Mouse (Mus musculus) neural tube, embryonic 15.5 days (tissue): ENCODE results near the gene A830031A19Rik. TPM values are rescaled to one million over a fixed set of nuclear protein-coding genes. Genes with fewer than 3 reads are reported as not detected.
A peak's percentile ranks its signal among the peaks of the same experiment; 100 is the strongest.

Experiments
- ATAC-seq: fragments of 200-750 bp; cut with Nextera tagmentation; 2 replicates; pipeline ENCODE4 v1.8.0; 2017; ENCODE audit warnings: mild to moderate bottlenecking, moderate TSS enrichment, moderate library complexity; ENCODE audit not compliant: low FRiP score
- H3K27ac ChIP-seq: fragments of 300-500 bp; sonication (generic); replicated peaks from 2 replicates; pipeline ENCODE4 v1.5.1; 2015; ENCODE audit warnings: mild to moderate bottlenecking, inconsistent platforms
- H3K27me3 ChIP-seq: fragments of 300-500 bp; sonication (generic); replicated peaks from 2 replicates; pipeline ENCODE4 v1.6.1; 2015; ENCODE audit warnings: inconsistent platforms
- H3K36me3 ChIP-seq: fragments of 300-500 bp; sonication (generic); 2 replicates; pipeline ENCODE4 v1.6.1; 2015; ENCODE audit warnings: inconsistent platforms
- H3K4me1 ChIP-seq: fragments of 300-500 bp; sonication (generic); 2 replicates; pipeline ENCODE4 v1.6.1; 2015; ENCODE audit warnings: inconsistent platforms
- H3K4me2 ChIP-seq: fragments of 300-500 bp; sonication (generic); 2 replicates; pipeline ENCODE4 v1.6.1; 2015; ENCODE audit warnings: inconsistent platforms, mild to moderate bottlenecking, moderate library complexity
- H3K4me3 ChIP-seq: fragments of 300-500 bp; sonication (generic); replicated peaks from 2 replicates; pipeline ENCODE4 v1.5.1; 2015; ENCODE audit warnings: mild to moderate bottlenecking, inconsistent platforms
- H3K9ac ChIP-seq: fragments of 300-500 bp; sonication (generic); replicated peaks from 2 replicates; pipeline ENCODE4 v1.6.1; 2015; ENCODE audit warnings: mild to moderate bottlenecking, inconsistent platforms
- H3K9me3 ChIP-seq: fragments of 300-500 bp; sonication (generic); replicated peaks from 2 replicates; pipeline ENCODE4 v1.6.1; 2016; ENCODE audit warnings: inconsistent platforms
- WGBS: fragments of 180-500 bp; shearing (Covaris S2); methylation state at CpG from one replicate; pipeline ENCODE4 v1.1.7; 2015; ENCODE audit warnings: mixed read lengths; 5-methylcytosine and 5-hydroxymethylcytosine counted together
- polyA plus RNA-seq: library from polyadenylated mRNA; unstranded; fragments of >200 nt; fragmentation: Nextera tagmentation; extraction: Ambion mirVana; gene quantifications from 2 replicates; pipeline ENCODE4 v1.2.1, GENCODE M21; 2015

The A830031A19Rik gene
- polyA plus RNA-seq, 1 experiment from 2014 or later, result not detected

DNA sequence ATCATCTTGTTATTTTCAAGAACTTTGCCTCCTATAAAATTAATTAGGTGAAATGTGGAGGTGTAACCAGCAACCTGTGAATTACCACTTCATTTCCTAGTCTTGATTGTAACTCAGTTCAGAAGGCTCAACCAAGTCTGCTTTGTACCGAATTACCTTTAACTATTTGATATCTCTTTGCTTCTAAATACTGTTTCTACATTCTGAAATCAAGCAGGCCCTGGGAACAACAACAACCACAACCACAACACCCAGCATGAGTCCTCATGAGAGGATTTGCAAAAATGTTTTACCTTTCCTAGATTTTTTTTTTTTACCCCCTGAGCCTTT is 8.2 kb upstream of the A830031A19Rik start:
- no peak for ATAC-seq
- WGBS, result 27% methylated on average over 1 of the region's 1 CpGs
- H3K27ac ChIP-seq, result peak overlapping the region; percentile 84
- no peaks in the 10 kb centered on the region for H3K27me3 ChIP-seq
- peaks cover 46% of the 10 kb centered on the region for H3K4me1 ChIP-seq
- peak overlapping the region; percentile 39 for H3K9ac ChIP-seq
- no peaks in the 10 kb centered on the region for H3K9me3 ChIP-seq
- H3K4me3 ChIP-seq, result peak overlapping the region; percentile 24
- H3K4me2 ChIP-seq, result peak overlapping the region; percentile 97
- peaks cover 6% of the 10 kb centered on the region; the same call in 1 of the 2 replicates for H3K36me3 ChIP-seq

DNA sequence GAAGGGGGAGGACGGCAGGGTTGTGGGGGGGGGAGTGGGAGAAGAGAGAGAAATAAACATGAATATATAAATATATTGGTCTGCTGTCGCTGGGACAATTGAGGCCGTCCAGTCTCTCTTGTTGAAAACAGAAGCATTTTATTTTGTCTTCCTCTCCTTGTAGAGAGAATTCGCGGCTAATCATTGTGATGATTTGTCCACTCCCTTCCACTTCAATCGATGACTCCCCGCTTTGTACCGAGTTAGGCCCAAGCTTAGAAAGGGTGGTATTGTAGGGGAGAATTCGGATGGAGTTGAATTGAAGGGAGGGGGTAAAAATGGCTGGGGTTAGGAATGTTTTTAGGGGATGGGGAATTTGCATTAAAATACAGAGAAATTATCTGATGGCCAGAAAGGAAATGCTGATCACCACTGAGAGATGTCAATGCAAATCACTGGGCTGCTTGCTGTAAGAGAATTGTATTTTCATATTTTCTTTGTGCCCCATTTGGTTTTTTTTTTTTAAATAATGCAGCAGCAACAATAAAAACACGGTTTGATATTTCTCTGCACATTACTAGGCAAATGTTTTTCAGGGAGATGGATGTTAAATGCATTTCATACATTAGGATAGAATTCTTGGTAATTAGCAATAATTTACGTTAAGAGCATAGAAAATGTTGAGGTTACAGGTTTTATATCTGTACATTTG is 7.7 kb upstream of the A830031A19Rik start:
- peak overlapping the region; percentile 97 for H3K4me2 ChIP-seq
- peak overlapping the region; percentile 96 for H3K27ac ChIP-seq
- peak overlapping the region; percentile 87 for H3K9ac ChIP-seq
- H3K36me3 ChIP-seq, result peaks cover 6% of the 10 kb centered on the region; the same call in 1 of the 2 replicates
- peaks cover 44% of the 10 kb centered on the region for H3K4me1 ChIP-seq
- no peaks in the 10 kb centered on the region for H3K9me3 ChIP-seq
- H3K4me3 ChIP-seq, result peak overlapping the region; percentile 70
- ATAC-seq, result no peak
- no peaks in the 10 kb centered on the region for H3K27me3 ChIP-seq
- 10% methylated on average over 11 of the region's 11 CpGs for WGBS

DNA sequence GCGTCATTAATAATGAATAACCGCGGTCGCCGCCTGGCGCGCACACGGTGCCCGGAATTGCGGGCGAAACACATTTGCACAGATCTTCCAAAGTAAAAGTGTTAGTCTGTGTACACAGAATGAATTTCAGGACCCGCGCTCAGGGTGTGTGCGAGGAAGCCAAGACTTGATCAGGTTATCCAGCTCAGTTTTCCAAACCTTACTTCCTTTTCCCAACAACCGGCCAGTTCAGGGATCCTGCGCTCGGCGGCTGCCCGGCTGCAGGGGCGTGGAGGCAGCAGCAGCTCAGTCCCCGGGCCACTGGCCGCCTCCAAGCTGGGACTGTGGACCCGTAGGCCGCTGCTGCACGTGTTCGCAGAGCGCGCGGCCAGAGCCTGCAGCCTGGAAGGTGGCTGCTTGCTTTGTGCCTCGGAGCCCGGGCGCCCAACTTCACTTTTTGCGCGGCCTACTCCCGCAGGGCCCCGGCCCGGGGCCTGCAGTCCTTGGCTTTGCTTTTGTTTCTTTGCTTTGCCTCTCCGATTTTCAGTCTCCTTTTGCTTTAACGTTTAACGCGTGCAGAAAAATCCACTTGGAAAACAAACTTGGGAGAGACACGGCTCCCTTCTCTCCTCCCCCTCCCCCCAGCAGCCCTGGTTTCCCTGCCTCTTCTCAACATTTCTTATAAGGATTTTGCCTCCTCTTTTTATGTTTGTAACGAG is 7.0 kb upstream of the A830031A19Rik start:
- Histone ChIP-seq H3K9me3 (no peaks in the 10 kb centered on the region), H3K27me3 (no peaks in the 10 kb centered on the region), H3K9ac (peak overlapping the region; percentile 87), H3K4me1 (peaks cover 38% of the 10 kb centered on the region), H3K4me2 (peak overlapping the region; percentile 97), H3K27ac (peak overlapping the region; percentile 96), H3K4me3 (peak overlapping the region; percentile 70), H3K36me3 (peaks cover 6% of the 10 kb centered on the region; the same call in 1 of the 2 replicates)
- under 1% methylated on average over 43 of the region's 43 CpGs for WGBS
- ATAC-seq, result no peak

DNA sequence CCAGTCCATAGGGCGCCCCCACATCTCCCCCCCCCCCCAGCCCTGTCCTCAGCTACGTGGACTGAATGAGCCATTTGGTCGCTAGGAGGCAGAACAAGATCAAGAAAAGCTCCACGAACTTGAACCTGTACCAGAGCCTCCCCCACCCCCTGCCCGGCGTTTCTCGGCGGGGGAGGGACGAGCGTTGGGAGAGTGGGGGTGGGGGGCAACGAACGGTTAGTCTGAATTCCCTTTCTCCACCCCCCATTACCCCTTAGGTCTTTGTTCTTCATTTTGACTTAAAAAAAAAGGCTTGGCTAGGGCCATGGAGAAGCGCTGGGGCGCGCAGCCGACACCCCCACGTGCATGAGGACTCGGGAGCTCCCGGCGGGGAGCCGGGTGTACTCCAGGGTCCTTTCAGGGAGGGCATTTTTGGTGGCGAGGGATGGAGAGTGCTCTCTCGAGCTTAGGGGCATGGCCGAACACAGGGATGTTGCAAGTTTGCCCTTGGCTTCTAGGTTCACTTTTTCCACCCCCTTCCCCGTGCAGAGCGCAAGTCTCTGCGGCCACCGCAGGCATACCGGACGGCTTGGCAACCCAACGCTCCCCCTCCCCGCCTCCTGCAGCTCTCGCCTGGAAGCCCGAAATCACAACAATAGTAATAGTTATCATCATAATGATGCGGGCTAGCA is 6.3 kb upstream of the A830031A19Rik start:
- H3K4me3 ChIP-seq, result peak overlapping the region; percentile 70
- peaks cover 6% of the 10 kb centered on the region; the same call in 1 of the 2 replicates for H3K36me3 ChIP-seq
- peaks cover 32% of the 10 kb centered on the region for H3K4me1 ChIP-seq
- H3K9me3 ChIP-seq, result no peaks in the 10 kb centered on the region
- H3K27ac ChIP-seq, result peak overlapping the region; percentile 96
- H3K4me2 ChIP-seq, result peak overlapping the region; percentile 97
- no peaks in the 10 kb centered on the region for H3K27me3 ChIP-seq
- peak overlapping the region; percentile 87 for H3K9ac ChIP-seq
- WGBS, result under 1% methylated on average over 34 of the region's 35 CpGs
- ATAC-seq, result peak; percentile 69

DNA sequence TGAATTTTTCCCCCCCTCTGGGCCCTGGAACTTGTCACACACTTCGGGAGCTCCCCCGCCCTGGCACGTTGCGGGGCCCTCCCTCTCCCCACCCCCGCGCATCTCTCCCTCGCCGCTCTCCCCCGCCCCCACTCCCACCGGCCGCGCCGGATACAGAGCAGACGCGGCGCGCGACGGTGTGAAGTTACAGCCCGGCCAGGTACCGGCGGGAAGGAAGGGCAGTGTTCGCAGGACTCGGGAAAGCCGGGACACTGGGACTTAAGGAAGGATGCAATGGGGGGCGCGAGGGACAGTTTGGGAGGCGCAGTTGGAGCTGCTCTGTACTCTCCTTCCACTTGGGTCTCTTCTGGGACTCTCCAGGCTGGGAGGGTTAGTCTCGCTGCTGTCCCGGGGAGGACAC is 5.7 kb upstream of the A830031A19Rik start:
- Histone ChIP-seq H3K9ac (peak overlapping the region; percentile 87), H3K36me3 (no peaks in the 10 kb centered on the region), H3K27me3 (no peaks in the 10 kb centered on the region), H3K4me3 (peak overlapping the region; percentile 70), H3K4me1 (peaks cover 29% of the 10 kb centered on the region), H3K9me3 (no peaks in the 10 kb centered on the region), H3K4me2 (peak overlapping the region; percentile 97), H3K27ac (peak overlapping the region; percentile 96)
- 1% methylated on average over 30 of the region's 30 CpGs for WGBS
- ATAC-seq, result peak; percentile 56

DNA sequence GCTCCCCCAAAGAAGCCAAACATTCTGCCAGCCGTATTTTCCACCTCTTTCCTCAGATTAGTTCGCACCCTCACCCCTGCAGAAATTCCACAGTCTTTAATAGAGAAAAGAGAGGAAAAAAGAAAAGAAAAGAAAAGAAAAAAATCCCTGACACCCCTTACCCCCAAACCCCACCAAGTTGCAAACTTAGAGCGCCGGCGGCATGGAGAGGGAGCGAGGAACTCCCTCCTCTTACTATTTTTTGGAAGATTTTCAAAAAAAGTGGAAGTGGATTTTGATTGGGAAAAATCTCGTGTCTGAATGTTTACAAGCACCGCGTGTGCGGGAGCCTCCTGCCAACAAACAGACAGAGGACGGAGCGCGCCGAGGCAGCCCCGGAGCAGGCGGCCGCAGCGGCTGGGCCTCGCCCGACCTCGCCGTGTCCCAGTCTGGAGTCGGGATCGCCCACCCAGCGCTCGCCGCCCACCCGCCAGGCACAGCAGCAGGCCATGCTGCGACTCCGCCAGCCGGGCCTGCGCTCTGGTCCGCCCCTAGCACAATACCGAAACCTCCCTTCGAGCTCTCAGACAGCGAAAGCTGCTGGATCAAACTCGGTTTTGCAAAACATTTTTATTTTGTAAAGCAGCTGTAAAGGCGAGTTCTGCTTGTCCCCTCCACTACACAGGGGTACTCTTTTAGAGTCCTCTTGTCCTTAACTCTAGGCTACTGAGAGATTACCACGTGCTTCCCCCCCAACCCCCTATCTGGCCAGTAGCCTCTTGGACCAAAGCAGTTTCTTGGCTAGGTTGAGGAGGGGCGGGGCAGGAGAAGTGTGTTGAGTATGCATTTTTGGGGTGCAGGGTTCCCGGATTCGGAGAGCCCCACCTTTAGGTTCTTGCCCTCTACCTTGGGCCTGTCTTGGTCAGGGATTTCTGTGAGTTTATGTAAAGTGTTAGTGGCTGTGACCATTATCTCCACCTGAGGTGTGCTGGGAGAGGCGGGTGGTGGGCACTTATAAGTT is 4.8 kb upstream of the A830031A19Rik start:
- peak overlapping the region; percentile 96 for H3K27ac ChIP-seq
- under 1% methylated on average over 43 of the region's 43 CpGs for WGBS
- ATAC-seq, result no peak
- no peaks in the 10 kb centered on the region for H3K36me3 ChIP-seq
- H3K9me3 ChIP-seq, result no peaks in the 10 kb centered on the region
- peak overlapping the region; percentile 70 for H3K4me3 ChIP-seq
- peaks cover 27% of the 10 kb centered on the region for H3K4me1 ChIP-seq
- H3K27me3 ChIP-seq, result no peaks in the 10 kb centered on the region
- H3K4me2 ChIP-seq, result peak overlapping the region; percentile 97
- peak overlapping the region; percentile 87 for H3K9ac ChIP-seq

DNA sequence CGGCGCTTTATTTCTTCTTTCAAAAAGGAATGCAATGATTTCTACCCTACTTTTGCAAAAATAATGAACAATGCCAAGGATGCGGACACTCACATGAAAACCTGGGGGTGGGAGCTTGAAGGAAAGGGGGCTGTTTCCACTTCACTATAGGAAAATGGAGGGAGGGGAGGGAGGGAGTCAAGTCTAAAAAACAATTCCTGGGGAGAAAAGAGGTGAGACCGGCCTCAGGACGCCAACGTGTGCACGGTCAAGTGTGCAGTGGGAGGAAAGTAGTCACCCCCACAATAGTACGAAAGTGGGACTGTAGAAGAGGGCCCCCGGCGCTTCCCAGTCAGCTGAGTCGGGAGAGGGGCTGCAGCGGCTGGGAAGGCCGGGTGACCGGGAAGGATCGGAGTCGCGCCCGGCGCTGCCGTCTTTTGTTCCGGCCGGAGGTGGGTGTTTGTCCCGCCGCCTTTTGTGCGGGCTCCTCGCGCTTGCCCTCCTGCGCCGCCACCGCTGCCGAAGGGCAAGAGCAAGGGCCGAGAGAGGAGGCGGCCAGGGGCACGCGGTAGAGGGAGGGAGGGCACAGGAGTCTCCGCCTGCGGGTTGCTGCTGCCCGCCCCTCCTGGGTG is 4.0 kb upstream of the A830031A19Rik start:
- Histone ChIP-seq H3K4me1 (peaks cover 30% of the 10 kb centered on the region), H3K27ac (peak overlapping the region; percentile 96), H3K9me3 (no peaks in the 10 kb centered on the region), H3K4me3 (peak overlapping the region; percentile 70), H3K36me3 (no peaks in the 10 kb centered on the region), H3K27me3 (no peaks in the 10 kb centered on the region), H3K4me2 (peak overlapping the region; percentile 97), H3K9ac (peak overlapping the region; percentile 87)
- under 1% methylated on average over 36 of the region's 38 CpGs for WGBS
- ATAC-seq, result no peak

DNA sequence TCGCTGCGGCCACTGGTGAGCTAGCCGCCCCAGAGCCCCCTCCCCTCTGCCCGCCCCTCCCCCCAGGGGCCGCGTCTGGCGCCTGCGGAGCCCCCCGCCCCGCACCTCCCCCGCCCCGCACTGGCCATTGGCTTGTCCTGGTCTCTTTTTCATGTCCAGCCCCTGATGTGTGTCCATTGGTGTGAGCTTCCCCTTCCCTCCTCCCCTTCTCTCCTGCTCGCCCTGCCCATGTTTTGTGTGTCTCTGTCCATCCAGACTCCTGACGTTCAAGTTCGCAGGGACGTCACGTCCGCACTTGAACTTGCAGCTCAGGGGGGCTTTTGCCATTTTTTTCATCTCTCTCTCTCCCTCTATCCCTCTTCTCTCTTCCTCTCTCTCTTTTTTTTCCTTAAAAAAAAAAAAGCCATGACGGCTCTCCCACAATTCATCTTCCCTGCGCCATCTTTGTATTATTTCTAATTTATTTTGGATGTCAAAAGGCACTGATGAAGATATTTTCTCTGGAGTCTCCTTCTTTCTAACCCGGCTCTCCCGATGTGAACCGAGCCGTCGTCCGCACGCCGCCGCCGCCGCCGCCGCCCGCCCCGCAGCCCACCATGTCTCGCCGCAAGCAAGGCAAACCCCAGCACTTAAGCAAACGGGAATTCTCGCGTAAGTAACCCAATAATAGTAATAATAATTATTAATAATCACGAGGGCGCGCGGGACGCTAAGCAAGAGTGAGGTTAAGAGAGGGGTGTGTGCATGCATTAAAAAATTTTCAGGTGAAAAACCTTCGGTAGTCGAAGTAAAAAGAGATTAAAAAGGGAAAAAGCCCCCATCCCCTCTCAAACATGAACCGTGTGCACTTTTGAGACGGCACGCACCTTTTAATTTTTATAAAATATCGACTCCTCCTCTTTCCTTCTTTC is 3.2 kb upstream of the A830031A19Rik start, which contains the start of gene Bcl11a:
Gene Bcl11a (plus strand): TSS at position 262 of the 911 bp plus-strand sequence.
- Histone ChIP-seq H3K27me3 (no peaks in the 10 kb centered on the region), H3K9ac (peak within 1 kb of the TSS; percentile 87), H3K4me3 (peak within 1 kb of the TSS; percentile 70), H3K9me3 (no peaks in the 10 kb centered on the region), H3K4me2 (peak within 1 kb of the TSS; percentile 97), H3K36me3 (no peaks in the 10 kb centered on the region), H3K27ac (peak within 1 kb of the TSS; percentile 96), H3K4me1 (peaks cover 33% of the 10 kb centered on the region)
- peak; percentile 39 for ATAC-seq
- WGBS, result under 1% methylated on average over 39 of the region's 51 CpGs

DNA sequence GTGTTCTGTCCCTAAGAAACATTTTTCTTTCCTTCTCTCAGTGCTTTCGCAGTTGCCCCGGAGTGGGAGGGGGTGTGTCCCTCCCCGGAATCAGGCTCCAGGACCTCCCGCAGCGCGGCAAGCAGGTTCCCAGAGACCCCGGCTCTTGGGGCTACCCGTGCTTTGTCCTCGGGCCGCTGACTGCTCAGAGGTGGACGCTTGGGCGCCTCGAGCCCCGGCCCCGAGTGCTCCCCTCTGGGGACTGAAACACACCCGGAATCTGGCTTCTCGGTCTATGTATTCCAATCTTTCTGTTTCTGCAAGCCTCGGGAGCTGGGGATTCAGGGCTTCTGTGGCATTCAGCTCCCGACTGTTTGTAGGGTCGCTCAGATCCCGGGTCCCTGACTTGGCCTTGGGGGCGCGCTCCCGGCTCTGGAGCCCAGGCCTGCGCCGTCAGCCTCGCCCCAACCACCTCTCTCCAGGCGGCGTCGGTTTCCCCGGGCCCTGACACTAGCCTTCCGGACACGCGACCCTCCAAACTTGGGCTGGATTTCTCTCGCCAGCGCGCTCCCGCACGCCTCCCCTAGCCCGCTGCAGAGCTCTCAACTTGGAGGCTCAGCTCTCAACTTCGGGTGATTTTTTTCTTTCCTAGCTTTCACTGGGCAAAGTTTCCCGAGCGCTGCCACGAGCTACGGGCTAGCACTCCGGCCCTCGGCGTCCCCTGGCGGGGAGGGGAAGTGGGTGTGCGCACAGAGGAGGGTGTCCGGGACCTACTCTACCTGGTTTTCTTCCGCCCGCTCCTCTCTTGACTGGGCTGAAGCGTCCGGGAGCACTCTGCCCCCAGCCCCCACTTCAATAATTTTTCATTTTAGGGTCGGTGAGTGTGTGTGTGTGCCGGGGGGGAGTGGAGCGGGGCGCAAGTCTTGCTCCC is 2.2 kb upstream of the A830031A19Rik start:
- WGBS, result under 1% methylated on average over 59 of the region's 59 CpGs
- no peaks in the 10 kb centered on the region for H3K27me3 ChIP-seq

More for the DNA sequence above, 2.2 kb upstream of the A830031A19Rik start:
- Histone ChIP-seq H3K9ac (peak overlapping the region; percentile 87), H3K4me3 (peak overlapping the region; percentile 70), H3K4me2 (peak overlapping the region; percentile 97), H3K36me3 (no peaks in the 10 kb centered on the region), H3K9me3 (no peaks in the 10 kb centered on the region), H3K4me1 (peaks cover 32% of the 10 kb centered on the region), H3K27ac (peak overlapping the region; percentile 96)
- peak; percentile 32 for ATAC-seq
